Mouse (Mus musculus) layer of hippocampus, adult 8-10 months (tissue): ENCODE results near the gene Ajuba. TPM values are rescaled to one million over a fixed set of nuclear protein-coding genes. Genes with fewer than 3 reads are reported as not detected.
A peak's percentile ranks its signal among the peaks of the same experiment; 100 is the strongest.
"Not testable (repeated sequence)": the region's sequence is repeated elsewhere in the genome, so short reads cannot be mapped to it uniquely, and the experiment has no call there.

Experiments used
- DNase-seq, 2 experiments: peaks; one replicate each; pipeline ENCODE4 v3.0.0; 2022; ENCODE audit warnings: low spot score in 2 of 2
- total RNA-seq, 4 experiments: library from RNA; stranded (reverse); gene quantifications; 2 replicates each; pipeline ENCODE4 v1.2.4; 2022

The Ajuba gene
- 1 to 10 TPM; 1.3 to 2.7 (median 1.9) TPM for total RNA-seq

DNA sequence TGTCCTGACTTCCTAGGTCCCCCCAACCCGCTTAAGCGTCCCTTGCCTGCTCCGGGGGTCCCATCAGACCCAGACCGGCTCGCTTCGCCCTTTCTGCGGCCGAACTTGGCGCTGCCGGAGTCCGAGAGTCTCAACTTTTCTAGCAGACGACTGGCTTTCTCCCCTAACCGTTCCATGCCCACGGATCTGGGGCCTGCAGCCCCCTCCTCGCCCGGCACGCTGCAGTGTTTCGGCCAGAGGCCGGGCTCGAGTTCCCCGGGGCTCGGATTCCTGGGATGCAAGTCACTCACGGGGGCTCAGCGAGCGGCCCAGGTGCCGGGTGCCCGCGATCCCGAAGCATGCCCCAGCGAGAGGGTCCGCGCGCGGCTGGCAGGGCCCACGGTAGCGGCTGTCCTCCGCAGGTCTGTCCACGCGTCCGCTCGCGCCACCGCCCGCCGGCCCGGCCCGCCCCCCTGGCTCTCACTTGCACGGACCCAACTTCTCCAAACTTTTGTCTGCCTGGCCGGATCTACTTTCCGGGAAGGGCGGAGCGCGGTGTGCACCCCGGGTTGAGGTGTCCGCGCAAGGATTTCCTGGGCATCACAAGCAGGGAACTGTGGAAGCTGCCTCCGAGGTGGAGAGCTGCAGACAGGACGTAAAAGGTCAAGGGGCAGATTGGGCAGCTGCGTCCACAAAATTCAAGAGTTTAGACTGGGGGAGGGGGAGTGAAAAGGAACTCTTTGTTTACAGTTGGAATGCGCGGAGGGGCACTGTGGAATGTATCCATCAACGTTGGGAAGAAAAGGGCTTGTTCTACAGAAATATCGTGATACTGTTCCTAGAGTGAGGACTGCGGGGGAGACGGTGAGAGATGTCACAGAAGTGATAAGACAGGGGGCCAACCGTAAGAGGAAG lies at the start of gene Ajuba:
Gene Ajuba, minus strand, starts transcription at position 470 of the 894 bp plus-strand sequence.
- peak; percentile 37 to 56 for DNase-seq

DNA sequence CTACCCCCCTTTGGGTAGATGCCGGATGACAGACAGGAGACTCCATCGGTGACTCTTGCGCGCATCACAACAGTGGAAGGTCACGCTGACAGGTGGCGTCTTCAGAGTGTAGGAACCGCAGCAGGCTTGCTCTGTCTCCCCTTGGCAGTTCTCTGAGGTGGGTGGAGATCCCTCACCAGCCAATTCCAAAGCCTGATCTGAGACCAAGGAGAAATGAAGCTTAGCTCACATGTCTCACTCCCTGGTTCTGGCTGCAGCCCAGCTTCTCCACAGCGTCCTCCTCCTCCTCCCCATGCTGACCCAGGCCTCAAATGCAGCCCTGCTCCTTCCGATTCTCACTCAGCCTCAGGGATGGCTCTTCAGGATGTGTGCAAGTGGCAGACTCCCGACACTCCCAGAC lies 47.6 kb upstream of the Ajuba start:
- no peak for DNase-seq

DNA sequence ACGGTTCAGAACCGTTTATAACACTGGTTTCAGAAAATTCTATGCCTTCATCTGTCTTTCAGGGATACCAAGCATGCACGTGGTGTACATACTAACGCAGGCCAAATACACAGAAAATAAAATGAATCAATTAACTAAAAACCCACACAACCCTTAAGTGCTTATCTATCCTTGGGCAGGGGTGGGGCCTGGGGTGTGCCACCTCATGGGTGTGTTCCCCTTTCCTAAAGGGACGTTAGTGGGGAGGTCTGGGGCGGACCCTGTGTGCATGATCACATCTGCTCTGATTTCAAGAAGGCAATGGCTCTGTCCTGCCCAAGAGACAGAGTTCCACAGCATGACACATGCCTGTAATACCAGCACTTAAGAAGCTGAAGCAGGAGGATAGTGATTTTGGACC lies 46.0 kb upstream of the Ajuba start:
- no peak for DNase-seq

- DNase-seq, result no peak
Measured at GRCm38 (mm10) chr14:54621133-54621532, 43.8 kb upstream of the Ajuba start, which contains the start of gene Psmb11. Gene Psmb11, plus strand, starts transcription at chr14:54621433.

- DNase-seq, result peak; percentile 88 to 93
Measured at GRCm38 (mm10) chr14:54617897-54618365, 40.6 kb upstream of the Ajuba start, which contains the start of gene Psmb5. Gene Psmb5, minus strand, starts transcription at chr14:54618022.

- DNase-seq, result no peak
Measured at GRCm38 (mm10) chr14:54617152-54617896, 40.0 kb upstream of the Ajuba start.

DNA sequence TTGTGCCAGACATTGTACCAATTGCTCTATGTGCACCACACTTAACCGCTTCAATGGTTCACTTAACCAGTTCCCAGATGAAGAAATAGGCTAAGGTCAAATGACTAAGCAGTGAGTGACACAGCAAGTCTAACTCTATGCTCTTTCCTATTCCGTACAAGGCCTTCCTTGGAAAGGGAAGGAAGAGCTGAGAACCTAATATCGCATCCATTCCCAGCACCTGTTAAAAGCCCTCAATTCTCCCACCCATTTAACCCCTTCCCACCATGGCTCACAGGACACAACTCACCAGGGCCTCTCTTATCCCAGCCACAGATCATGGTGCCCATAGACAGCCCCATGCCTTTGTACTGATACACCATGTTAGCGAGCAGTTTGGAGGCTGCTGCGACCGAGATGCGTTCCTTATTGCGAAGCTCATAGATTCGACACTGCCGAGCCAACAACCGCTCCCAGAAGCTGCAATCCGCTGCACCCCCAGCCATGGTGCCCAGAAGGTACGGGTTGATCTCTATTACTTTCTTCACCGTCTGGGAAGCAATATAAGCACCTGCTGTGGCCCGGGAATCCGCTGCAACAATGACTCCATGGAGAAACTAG lies 39.0 kb upstream of the Ajuba start:
- no peak for DNase-seq

GRCm38 (mm10) chr14:54614130-54614529 lies 36.8 kb upstream of the Ajuba start:
- DNase-seq, result not testable (repeated sequence)

DNA sequence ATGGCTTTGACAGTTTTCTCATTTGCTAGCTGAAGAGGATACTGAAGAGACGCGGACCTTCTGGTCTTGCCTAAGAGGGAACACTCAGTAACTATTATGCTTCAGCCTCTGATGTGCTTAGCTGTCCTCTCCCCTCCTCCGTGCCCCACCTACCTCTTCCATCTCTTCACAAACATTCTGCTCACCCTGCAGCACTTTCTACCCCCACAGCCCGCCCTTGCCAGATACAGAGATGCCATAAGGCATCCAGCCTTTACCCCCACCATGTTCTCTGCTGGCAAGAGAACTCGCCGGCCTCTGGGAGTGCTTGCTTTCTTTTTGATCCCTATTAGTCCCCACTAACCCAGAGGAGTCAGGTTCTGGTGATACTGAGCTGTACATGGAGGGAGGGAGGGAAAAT lies 33.3 kb upstream of the Ajuba start:
- DNase-seq, result peak; percentile 62 to 66

- DNase-seq, result no peak
Measured at GRCm38 (mm10) chr14:54609962-54610361, 32.6 kb upstream of the Ajuba start.

DNA sequence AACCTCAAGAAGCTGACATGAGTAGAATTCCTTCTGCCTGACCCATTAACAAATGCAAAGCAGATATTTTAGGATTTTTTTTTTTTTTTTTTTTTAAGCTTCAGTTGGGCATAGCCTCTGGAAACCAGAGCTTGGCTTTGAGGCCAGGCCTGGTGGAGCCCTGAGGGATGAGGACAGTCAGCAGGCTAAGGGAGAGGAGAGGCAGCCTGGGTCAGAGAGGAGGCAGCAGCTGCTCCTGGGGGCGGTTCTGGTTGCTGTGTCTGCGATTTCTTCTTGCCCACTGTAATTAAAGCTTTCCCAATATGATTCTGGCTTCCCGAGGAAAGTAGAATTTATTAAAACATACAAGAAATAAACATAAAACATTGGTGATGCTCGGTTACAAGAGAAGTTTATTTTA lies 31.9 kb upstream of the Ajuba start:
- DNase-seq, result no peak

- DNase-seq, result no peak
Measured at GRCm38 (mm10) chr14:54607226-54607625, 29.9 kb upstream of the Ajuba start.

DNA sequence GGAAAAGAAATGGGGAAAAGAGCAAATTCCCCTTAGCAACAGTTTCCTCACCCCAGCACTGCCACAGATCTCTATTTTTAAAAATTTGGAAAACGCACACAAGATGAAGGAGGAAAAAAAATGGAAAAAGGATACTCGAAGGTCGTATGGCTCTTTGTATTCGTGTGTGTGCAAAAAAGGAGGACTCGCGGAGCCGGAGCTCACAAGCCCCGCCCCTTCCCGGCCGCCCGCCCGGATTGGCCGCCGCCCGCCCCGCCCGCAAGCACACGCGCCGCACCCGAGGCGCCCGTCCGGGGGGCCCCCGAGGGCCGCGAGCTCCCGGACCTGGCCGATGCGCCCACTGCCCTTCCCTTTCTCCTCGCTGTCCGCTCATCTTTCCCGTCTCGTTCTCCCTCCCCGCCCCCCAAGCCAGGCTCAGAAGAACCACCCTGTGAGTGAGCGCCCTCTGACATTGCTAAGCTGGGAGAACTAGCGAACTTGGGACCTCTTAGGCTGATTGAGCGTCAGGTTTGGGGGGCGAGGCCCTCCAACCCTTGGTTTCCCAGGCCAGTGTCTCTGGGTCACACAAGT lies 28.5 kb upstream of the Ajuba start, which contains the start of gene 4931414P19Rik:
Gene 4931414P19Rik, minus strand, starts transcription at position 242 of the 570 bp plus-strand sequence.
- peak in 1 of 2 experiments; percentile 47 for DNase-seq

- DNase-seq, result no peak
Measured at GRCm38 (mm10) chr14:54603686-54604085, 26.3 kb upstream of the Ajuba start.

GRCm38 (mm10) chr14:54603038-54603654 lies 25.8 kb upstream of the Ajuba start:
- peak; percentile 95 for DNase-seq

GRCm38 (mm10) chr14:54602613-54603012 lies 25.3 kb upstream of the Ajuba start:
- DNase-seq, result no peak

- no peak for DNase-seq
Measured at GRCm38 (mm10) chr14:54601601-54602000, 24.2 kb upstream of the Ajuba start.

- no peak for DNase-seq
Measured at GRCm38 (mm10) chr14:54597084-54597483, 19.7 kb upstream of the Ajuba start.

- no peak for DNase-seq
Measured at GRCm38 (mm10) chr14:54594631-54595414, 17.5 kb upstream of the Ajuba start.

- DNase-seq, result no peak
Measured at GRCm38 (mm10) chr14:54594055-54594454, 16.7 kb upstream of the Ajuba start.
